Mouse (Mus musculus): ENCODE data around the gene Hnrnpm. TPM values are rescaled to one million over a fixed set of nuclear protein-coding genes. Genes with fewer than 3 reads are reported as not detected.

The Hnrnpm gene
- total and polyA plus RNA-seq, 3 experiments: 203 to 473 (median 420) TPM

DNA sequence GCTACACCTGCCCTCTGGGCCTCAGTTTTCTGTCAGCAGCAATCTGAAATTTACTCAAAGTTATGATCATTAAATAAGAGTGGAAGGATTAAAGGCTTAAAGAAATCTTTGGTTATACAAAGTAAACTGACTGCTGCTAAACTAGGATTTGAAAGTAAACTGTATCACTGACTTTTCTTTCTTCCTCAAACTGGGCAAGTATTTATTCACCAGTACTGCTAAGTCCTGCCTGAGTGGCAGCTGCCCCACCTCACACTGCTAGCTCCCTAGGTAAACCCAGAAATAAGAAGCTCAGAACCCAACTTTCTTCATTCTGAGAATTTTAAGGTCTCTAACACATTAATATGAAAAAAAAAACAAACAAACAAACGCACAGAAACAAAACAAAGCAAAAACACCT, 12.8 kb downstream of the Hnrnpm start:
- Histone ChIP-seq H3K27me3 (ENCODE audit: control insufficient read depth in 1 of 2, insufficient read depth in 2 of 2, low read length in 2 of 2) (no peaks in the 10 kb centered on the region), H3K9ac (ENCODE audit: control insufficient read depth, low read depth, low read length, poor library complexity, severe bottlenecking) (no peak overlapping the region), H3K4me3 (ENCODE audit: control insufficient read depth in 1 of 2, insufficient read depth in 1 of 2, low read depth in 2 of 2, low read length in 2 of 2) (no peak overlapping the region), H3K9me3 (replicated peaks; ENCODE audit: insufficient read depth, low read length) (no peaks in the 10 kb centered on the region), H3K79me2 (ENCODE audit: control insufficient read depth, insufficient read depth, low read length, poor library complexity) (peaks cover 73% of the 10 kb centered on the region), H3K27ac (ENCODE audit: control insufficient read depth, low read depth, low read length) (no peak overlapping the region), H3K4me1 (ENCODE audit: control insufficient read depth in 1 of 2, insufficient read depth in 2 of 2, low read length in 2 of 2) (peaks cover 0 to 5% of the 10 kb centered on the region in 2 experiments; a peak in 2 of 4 replicates), H3K36me3 (ENCODE audit: control insufficient read depth in 1 of 2, insufficient read depth in 2 of 2, low read length in 2 of 2) (peaks cover 45 to 61% of the 10 kb centered on the region in 2 experiments)
- TF ChIP-seq POLR2A (IDR thresholded peaks at IDR 0.05; ENCODE audit: control insufficient read depth in 1 of 2, insufficient read depth in 1 of 2, low read depth in 1 of 2, low read length in 2 of 2, poor library complexity in 1 of 2) (no peak), MEF2A (IDR thresholded peaks at IDR 0.05; ENCODE audit: extremely low read depth, insufficient replicate concordance, low read depth, low read length, poor library complexity, severe bottlenecking) (no peak), ZMIZ1 (IDR thresholded peaks at IDR 0.05; ENCODE audit: low read depth, low read length) (no peak), MYB (IDR thresholded peaks at IDR 0.05; ENCODE audit: low read depth, low read length) (no peak), MAFK (IDR thresholded peaks at IDR 0.05; ENCODE audit: borderline replicate concordance, low read depth, low read length) (no peak), TBP (IDR thresholded peaks at IDR 0.05; ENCODE audit: low read depth, low read length) (no peak), ZNF384 (IDR thresholded peaks at IDR 0.05; ENCODE audit: low read depth, low read length) (no peak), MYC (IDR thresholded peaks at IDR 0.05; ENCODE audit: low read depth, low read length) (no peak), MAX (IDR thresholded peaks at IDR 0.05; ENCODE audit: low read length) (no peak), GABPA (IDR thresholded peaks at IDR 0.05; ENCODE audit: low read depth, low read length) (no peak), EP300 (IDR thresholded peaks at IDR 0.05; ENCODE audit: low read depth in 1 of 2, low read length in 2 of 2) (no peak), CHD2 (IDR thresholded peaks at IDR 0.05; ENCODE audit: low read length) (no peak), HCFC1 (IDR thresholded peaks at IDR 0.05; ENCODE audit: low read depth, low read length) (no peak)
- no peak for DNase-seq (ENCODE audit: low read depth, low spot score)

- H3K79me2 ChIP-seq (ENCODE audit: control insufficient read depth, insufficient read depth, low read length, poor library complexity): peaks cover 51% of the 10 kb centered on the region
- no peak overlapping the region for H3K4me3 ChIP-seq (ENCODE audit: control insufficient read depth in 1 of 2, insufficient read depth in 1 of 2, low read depth in 2 of 2, low read length in 2 of 2)
- H3K4me1 ChIP-seq (ENCODE audit: control insufficient read depth in 1 of 2, insufficient read depth in 2 of 2, low read length in 2 of 2): no peaks in the 10 kb centered on the region; a peak in 1 of 4 replicates
- no peak for DNase-seq (ENCODE audit: low read depth, low spot score)
- H3K27ac ChIP-seq (ENCODE audit: control insufficient read depth, low read depth, low read length): no peak overlapping the region
- TF ChIP-seq RCOR1 (IDR thresholded peaks at IDR 0.05; ENCODE audit: low read depth, low read length): no peak
- no peak overlapping the region for H3K9ac ChIP-seq (ENCODE audit: control insufficient read depth, low read depth, low read length, poor library complexity, severe bottlenecking)
- H3K27me3 ChIP-seq (ENCODE audit: control insufficient read depth in 1 of 2, insufficient read depth in 2 of 2, low read length in 2 of 2): no peaks in the 10 kb centered on the region
- peaks cover 23 to 61% of the 10 kb centered on the region in 2 experiments for H3K36me3 ChIP-seq (ENCODE audit: control insufficient read depth in 1 of 2, insufficient read depth in 2 of 2, low read length in 2 of 2)
- no peaks in the 10 kb centered on the region for H3K9me3 ChIP-seq (replicated peaks; ENCODE audit: insufficient read depth, low read length)
Observed at GRCm38 (mm10) chr17:33669681-33670080, 17.0 kb downstream of the Hnrnpm start.

DNA sequence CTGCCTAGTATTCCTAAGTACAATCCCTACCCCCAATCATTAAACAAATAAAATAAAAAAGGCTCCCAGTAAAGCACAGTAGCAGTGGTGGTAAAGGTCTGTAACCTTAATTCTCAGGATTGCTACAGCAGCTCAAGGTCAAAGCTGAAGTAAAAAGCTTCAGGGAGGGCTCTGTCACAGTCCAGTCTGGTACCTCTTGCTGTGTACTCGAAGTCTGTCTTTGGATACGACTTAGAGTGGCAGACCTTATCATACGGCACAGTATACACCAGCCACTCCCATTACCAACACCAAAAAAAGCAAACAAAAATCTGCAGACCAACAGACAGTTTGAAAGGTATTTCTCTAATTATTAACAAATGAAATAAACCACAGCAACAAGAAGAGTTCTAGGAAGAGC, 19.8 kb downstream of the Hnrnpm start:
- no peaks in the 10 kb centered on the region for H3K9me3 ChIP-seq (replicated peaks; ENCODE audit: insufficient read depth, low read length)
- no peak overlapping the region for H3K27ac ChIP-seq (ENCODE audit: control insufficient read depth, low read depth, low read length)
- H3K4me1 ChIP-seq (ENCODE audit: control insufficient read depth in 1 of 2, insufficient read depth in 2 of 2, low read length in 2 of 2): no peaks in the 10 kb centered on the region
- peaks cover 33% of the 10 kb centered on the region for H3K79me2 ChIP-seq (ENCODE audit: control insufficient read depth, insufficient read depth, low read length, poor library complexity)
- no peaks in the 10 kb centered on the region for H3K27me3 ChIP-seq (ENCODE audit: control insufficient read depth in 1 of 2, insufficient read depth in 2 of 2, low read length in 2 of 2)
- H3K36me3 ChIP-seq (ENCODE audit: control insufficient read depth in 1 of 2, insufficient read depth in 2 of 2, low read length in 2 of 2): peaks cover 11 to 60% of the 10 kb centered on the region in 2 experiments
- TF ChIP-seq TAL1 (IDR thresholded peaks at IDR 0.05; ENCODE audit: low read length) (no peak), ZMIZ1 (IDR thresholded peaks at IDR 0.05; ENCODE audit: low read depth, low read length) (no peak), ETS1 (IDR thresholded peaks at IDR 0.05; ENCODE audit: low read depth, low read length) (no peak), KAT2A (conservative IDR thresholded peaks at IDR 0.05; ENCODE audit: low read depth, low read length) (no peak), ZNF384 (IDR thresholded peaks at IDR 0.05; ENCODE audit: low read depth, low read length) (no peak)
- no peak for DNase-seq (ENCODE audit: low read depth, low spot score)
- H3K9ac ChIP-seq (ENCODE audit: control insufficient read depth, low read depth, low read length, poor library complexity, severe bottlenecking): no peak overlapping the region
- H3K4me3 ChIP-seq (ENCODE audit: control insufficient read depth in 1 of 2, insufficient read depth in 1 of 2, low read depth in 2 of 2, low read length in 2 of 2): no peak overlapping the region
